Mouse (Mus musculus) kidney, adult 2 months (tissue): ENCODE measurements around the gene Cyb5r2.

Source experiments
- CTCF ChIP-seq: fragments of 200-500 bp; conservative IDR thresholded peaks from 2 replicates; pipeline ENCODE4 v1.5.1; 2011; ENCODE audit warnings: low read depth, mild to moderate bottlenecking, control low read depth, low read length, moderate library complexity, mixed read lengths; ENCODE audit not compliant: insufficient read depth, insufficient read length
- POLR2A ChIP-seq: fragments of 200-500 bp; IDR thresholded peaks from one replicate; pipeline ENCODE4 v1.6.1; 2011; ENCODE audit warnings: low read depth, low read length, control low read depth

- TF ChIP-seq POLR2A (no peak), CTCF (no peak)
Measured at GRCm38 (mm10) chr7:107745111-107745510, 12.7 kb downstream of the Cyb5r2 start.
